Mouse (Mus musculus): Measurements from ENCODE around the gene Atp13a1. TPM values are rescaled to one million over a fixed set of nuclear protein-coding genes. Genes with fewer than 3 reads are reported as not detected.

Atp13a1 gene
- polyA plus RNA-seq, 1 experiment from 2014 or later: 46.2 TPM

Other genes with a start within 250 kb of the Atp13a1 start
- 23.3 and 24.9 TPM in 2 replicates for gene Zfp868, start 165.6 kb upstream of the Atp13a1 start, polyA plus RNA-seq (2015; fragmentation: Nextera tagmentation; extraction: Ambion mirVana)
- 1.5 and 1.9 TPM in 2 replicates for gene Zfp964, start 136.7 kb upstream of the Atp13a1 start, polyA plus RNA-seq (2015; fragmentation: Nextera tagmentation; extraction: Ambion mirVana)
- gene Zfp869, start 80.4 kb upstream of the Atp13a1 start, polyA plus RNA-seq (2015; fragmentation: Nextera tagmentation; extraction: Ambion mirVana): 29.6 and 31.4 TPM in 2 replicates
- 6.6 and 7.0 TPM in 2 replicates for gene Zfp963, start 41.2 kb upstream of the Atp13a1 start, polyA plus RNA-seq (2015; fragmentation: Nextera tagmentation; extraction: Ambion mirVana)
- 0.50 and 0.59 TPM in 2 replicates for gene Gm20422, start 16.3 kb upstream of the Atp13a1 start, polyA plus RNA-seq (2015; fragmentation: Nextera tagmentation; extraction: Ambion mirVana)
- 27.4 and 29.7 TPM in 2 replicates for gene Zfp866, start within 50 bp of the Atp13a1 start, polyA plus RNA-seq (2015; fragmentation: Nextera tagmentation; extraction: Ambion mirVana)
- 7.6 and 8.5 TPM in 2 replicates for gene Gmip, start 17.5 kb downstream of the Atp13a1 start, polyA plus RNA-seq (2015; fragmentation: Nextera tagmentation; extraction: Ambion mirVana)
- gene Lpar2, start 31.3 kb downstream of the Atp13a1 start, polyA plus RNA-seq (2015; fragmentation: Nextera tagmentation; extraction: Ambion mirVana): 0.57 and 0.61 TPM in 2 replicates
- gene Pbx4, start 41.3 kb downstream of the Atp13a1 start, polyA plus RNA-seq (2015; fragmentation: Nextera tagmentation; extraction: Ambion mirVana): 10.1 and 11.4 TPM in 2 replicates
- gene Cilp2, start 96.5 kb downstream of the Atp13a1 start, polyA plus RNA-seq (2015; fragmentation: Nextera tagmentation; extraction: Ambion mirVana): 0.59 and 0.61 TPM in 2 replicates
- 2.9 and 3.7 TPM in 2 replicates for gene Tssk6, start 111.0 kb downstream of the Atp13a1 start, polyA plus RNA-seq (2015; fragmentation: Nextera tagmentation; extraction: Ambion mirVana)
- gene Ndufa13, start 111.4 kb downstream of the Atp13a1 start, polyA plus RNA-seq (2015; fragmentation: Nextera tagmentation; extraction: Ambion mirVana): 162 and 177 TPM in 2 replicates
- 4.0 and 5.5 TPM in 2 replicates for gene Yjefn3, start 111.5 kb downstream of the Atp13a1 start, polyA plus RNA-seq (2015; fragmentation: Nextera tagmentation; extraction: Ambion mirVana)
- 60.3 and 64.3 TPM in 2 replicates for gene Gatad2a, start 205.2 kb downstream of the Atp13a1 start, polyA plus RNA-seq (2015; fragmentation: Nextera tagmentation; extraction: Ambion mirVana)